Comparison of ENCODE assay signal across 8 mouse cellular contexts in genomic region chr13:60267557-60267956, GRCm38 (mm10).
DNase-seq lines count a peak whose midpoint lies in the region; ATAC-seq lines count a peak whose summit lies in the region.

No protein-coding gene starts in this region.

- no peak for DNase-seq in hindbrain, embryonic 11.5 days (ENCODE audit: low spot score)
- DNase-seq in embryo, embryonic 11 days = peak; percentile 61
- DNase-seq in heart, postnatal 25 days (ENCODE audit: low spot score) = peak; percentile 6
- peak; percentile 38 for DNase-seq in layer of hippocampus, adult 9-11 months
- DNase-seq in ovary, postnatal 36 days (ENCODE audit: low spot score) = peak; percentile 26
- no peak for DNase-seq in spleen, postnatal 10 days (ENCODE audit: low spot score in 2 of 2)
- no peak for DNase-seq in adrenal gland, postnatal 25 days

- 30% methylated on average over 12 of the region's 12 CpGs for WGBS in hindbrain, embryonic 13.5 days
- 50% methylated on average over 12 of the region's 12 CpGs for WGBS in hindbrain, embryonic 11.5 days

- peak; percentile 57; the same call in 1 of the 2 replicates for ATAC-seq in hindbrain, embryonic 13.5 days (ENCODE audit: low FRiP score)
- ATAC-seq in hindbrain, embryonic 11.5 days (ENCODE audit: low FRiP score) = no peak

- H3K4me3 ChIP-seq in hindbrain, embryonic 13.5 days = no peak overlapping the region
- H3K4me3 ChIP-seq in hindbrain, embryonic 11.5 days (ENCODE audit: low read depth, low read length) = no peak overlapping the region

- peaks cover 19% of the 10 kb centered on the region for H3K4me1 ChIP-seq in hindbrain, embryonic 13.5 days (replicated peaks)
- H3K4me1 ChIP-seq in hindbrain, embryonic 11.5 days (replicated peaks; ENCODE audit: control insufficient read depth, insufficient read depth, low read length) = no peaks in the 10 kb centered on the region; the same call in 1 of the 2 replicates

- no peaks in the 10 kb centered on the region for H3K36me3 ChIP-seq in hindbrain, embryonic 13.5 days
- no peaks in the 10 kb centered on the region for H3K36me3 ChIP-seq in hindbrain, embryonic 11.5 days (ENCODE audit: control insufficient read depth, insufficient read depth, low read length)

- H3K9ac ChIP-seq in hindbrain, embryonic 13.5 days = no peak overlapping the region
- no peak overlapping the region for H3K9ac ChIP-seq in hindbrain, embryonic 11.5 days (ENCODE audit: low read depth, low read length)

- H3K4me2 ChIP-seq in hindbrain, embryonic 13.5 days = peak overlapping the region; percentile 21
- no peak overlapping the region for H3K4me2 ChIP-seq in hindbrain, embryonic 11.5 days (replicated peaks; ENCODE audit: low read depth, low read length)

- H3K27me3 ChIP-seq in hindbrain, embryonic 13.5 days = no peaks in the 10 kb centered on the region
- H3K27me3 ChIP-seq in hindbrain, embryonic 11.5 days (ENCODE audit: control insufficient read depth, insufficient read depth, low read length) = no peaks in the 10 kb centered on the region

- intact Hi-C loops in heart, postnatal 25 days (cut with DNase I) = no loop called here

- no peaks in the 10 kb centered on the region for H3K9me3 ChIP-seq in hindbrain, embryonic 13.5 days
- H3K9me3 ChIP-seq in hindbrain, embryonic 11.5 days (ENCODE audit: control insufficient read depth, low read length) = no peaks in the 10 kb centered on the region

- peak overlapping the region; percentile 58 for H3K27ac ChIP-seq in hindbrain, embryonic 13.5 days
- H3K27ac ChIP-seq in hindbrain, embryonic 11.5 days (ENCODE audit: low read depth, low read length) = no peak overlapping the region

Comparison
In these comparisons a context has a peak if more than half of its experiments do, and no peak if none do; other contexts are left out.
1. DNase-seq: peak in embryo, embryonic 11 days (single experiment), heart, postnatal 25 days (single experiment), layer of hippocampus, adult 9-11 months (single experiment) and ovary, postnatal 36 days (single experiment); none in hindbrain, embryonic 11.5 days (single experiment), spleen, postnatal 10 days (0 of 2) and adrenal gland, postnatal 25 days (single experiment).